Mouse (Mus musculus) embryonic fibroblast, embryonic 13.5 days (primary cell): Measurements from ENCODE around the gene Ticrr.

Experiments used
- CTCF ChIP-seq: IDR thresholded peaks from 2 replicates; pipeline ENCODE4 v1.5.1; 2011; ENCODE audit warnings: mild to moderate bottlenecking, control low read depth, low read length, moderate library complexity, borderline replicate concordance; ENCODE audit not compliant: insufficient read depth
- POLR2A ChIP-seq: IDR thresholded peaks from 2 replicates; pipeline ENCODE4 v1.6.1; 2011; ENCODE audit warnings: low read depth, mild to moderate bottlenecking, control low read depth, low read length, moderate library complexity

DNA sequence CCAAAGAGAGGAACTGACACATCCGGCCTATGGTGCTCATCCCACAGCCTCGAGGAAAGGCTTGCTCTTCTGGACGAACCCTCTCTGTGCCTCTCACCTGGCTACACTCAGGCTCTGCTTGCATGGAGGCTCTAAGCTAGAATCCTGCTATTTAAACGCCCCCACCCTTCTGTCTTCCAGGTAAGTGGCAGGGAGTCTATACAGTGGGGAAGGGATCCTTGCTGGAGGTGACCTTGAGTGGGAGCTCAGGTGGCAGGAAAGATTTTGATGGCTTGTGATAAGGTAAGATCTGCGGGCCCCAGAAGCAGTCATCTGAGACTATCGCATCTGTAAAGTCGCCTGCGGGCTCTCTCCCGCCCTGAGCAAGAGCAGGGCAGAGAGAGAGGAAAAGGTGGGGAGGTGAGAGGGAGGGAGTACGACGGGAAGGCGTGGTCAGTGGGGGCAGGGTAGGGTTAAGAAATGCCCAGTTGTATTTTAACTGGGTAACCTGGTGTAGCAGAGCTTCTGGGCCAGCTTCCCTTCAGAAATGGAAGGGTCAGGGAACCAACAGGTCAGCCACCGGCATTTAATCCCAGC lies 28.1 kb upstream of the Ticrr start:
- TF ChIP-seq CTCF (no peak), POLR2A (no peak)
